Mouse (Mus musculus): ENCODE results near the gene Iqcn. TPM values are rescaled to one million over a fixed set of nuclear protein-coding genes. Genes with fewer than 3 reads are reported as not detected.

Gene Iqcn
- polyA plus RNA-seq, 1 experiment, result 0.23 TPM

DNA sequence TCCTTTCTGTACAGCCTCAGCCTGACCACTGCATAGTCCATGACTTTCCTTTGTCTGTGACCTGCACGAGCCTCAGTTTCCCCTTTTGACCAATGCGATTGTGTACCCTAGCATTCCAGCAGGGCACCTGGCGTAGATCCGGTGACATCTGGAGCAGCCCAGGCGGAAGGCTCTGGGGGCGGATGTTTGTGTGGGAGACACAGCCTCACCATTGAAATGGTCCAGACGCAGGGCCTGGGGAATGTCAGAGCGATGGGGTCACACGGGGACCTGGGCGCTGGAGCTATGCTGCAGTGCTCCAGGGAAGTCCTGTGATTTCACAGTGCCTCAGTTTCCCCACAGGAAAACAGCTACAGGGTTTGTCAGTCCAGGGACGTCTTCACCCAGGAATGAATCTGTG lies 38.9 kb downstream of the Iqcn start:
- TF ChIP-seq POLR2A (IDR thresholded peaks at IDR 0.05; ENCODE audit: borderline replicate concordance, extremely low read depth, insufficient read depth, insufficient read length, poor library complexity, severe bottlenecking) (no peak), CTCF (IDR thresholded peaks at IDR 0.05; ENCODE audit: borderline replicate concordance, extremely low read depth, insufficient read depth, insufficient read length) (no peak)
- no peak for DNase-seq (ENCODE audit: low read depth)

DNA sequence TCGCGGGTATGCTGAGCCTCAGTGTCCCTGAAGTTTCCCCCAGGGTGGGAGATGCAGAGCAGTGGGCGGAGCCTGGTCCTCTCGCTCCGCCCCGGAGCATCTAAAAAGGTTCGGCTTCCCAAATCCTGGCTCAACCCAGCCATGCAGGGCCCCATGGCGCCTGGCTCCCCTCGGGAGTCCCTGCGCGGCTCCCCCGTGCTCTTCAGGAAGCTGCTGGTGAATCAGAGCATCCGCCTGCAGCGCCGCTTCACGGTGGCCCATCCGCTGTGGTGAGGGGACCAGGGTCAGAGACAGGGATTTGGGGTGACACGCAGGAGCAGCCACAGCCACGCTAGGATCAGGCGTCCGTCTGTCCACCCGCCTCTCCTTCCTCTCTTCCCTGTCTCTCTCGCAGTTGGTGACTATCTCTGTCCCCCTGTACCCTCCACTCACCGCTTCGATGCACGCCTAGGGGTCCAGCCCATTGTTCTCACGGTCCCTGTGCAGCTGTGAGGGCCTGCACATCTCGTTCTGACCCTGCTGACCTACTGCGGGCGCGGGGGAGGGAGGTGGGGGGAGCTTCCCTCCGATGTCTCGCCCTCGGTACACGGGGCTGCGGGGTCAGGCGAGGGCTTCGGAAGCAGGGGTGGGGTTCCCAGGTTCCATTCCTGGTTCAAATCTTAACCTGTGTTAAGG lies 39.9 kb downstream of the Iqcn start:
- TF ChIP-seq POLR2A (IDR thresholded peaks at IDR 0.05; ENCODE audit: borderline replicate concordance, extremely low read depth, insufficient read depth, insufficient read length, poor library complexity, severe bottlenecking), result no peak
- no peak for TF ChIP-seq CTCF (IDR thresholded peaks at IDR 0.05; ENCODE audit: borderline replicate concordance, extremely low read depth, insufficient read depth, insufficient read length)
- no peak for DNase-seq (ENCODE audit: low read depth)

- TF ChIP-seq POLR2A (IDR thresholded peaks at IDR 0.05; ENCODE audit: borderline replicate concordance, extremely low read depth, insufficient read depth, insufficient read length, poor library complexity, severe bottlenecking) (no peak), CTCF (IDR thresholded peaks at IDR 0.05; ENCODE audit: borderline replicate concordance, extremely low read depth, insufficient read depth, insufficient read length) (no peak)
- DNase-seq (ENCODE audit: low read depth), result peak; percentile 51
Observed at GRCm38 (mm10) chr8:70743656-70744590, 40.7 kb downstream of the Iqcn start.

- TF ChIP-seq POLR2A (IDR thresholded peaks at IDR 0.05; ENCODE audit: borderline replicate concordance, extremely low read depth, insufficient read depth, insufficient read length, poor library complexity, severe bottlenecking) (no peak), CTCF (IDR thresholded peaks at IDR 0.05; ENCODE audit: borderline replicate concordance, extremely low read depth, insufficient read depth, insufficient read length) (no peak)
- DNase-seq (ENCODE audit: low read depth), result no peak
Observed at GRCm38 (mm10) chr8:70744806-70745205, 41.5 kb downstream of the Iqcn start.

DNA sequence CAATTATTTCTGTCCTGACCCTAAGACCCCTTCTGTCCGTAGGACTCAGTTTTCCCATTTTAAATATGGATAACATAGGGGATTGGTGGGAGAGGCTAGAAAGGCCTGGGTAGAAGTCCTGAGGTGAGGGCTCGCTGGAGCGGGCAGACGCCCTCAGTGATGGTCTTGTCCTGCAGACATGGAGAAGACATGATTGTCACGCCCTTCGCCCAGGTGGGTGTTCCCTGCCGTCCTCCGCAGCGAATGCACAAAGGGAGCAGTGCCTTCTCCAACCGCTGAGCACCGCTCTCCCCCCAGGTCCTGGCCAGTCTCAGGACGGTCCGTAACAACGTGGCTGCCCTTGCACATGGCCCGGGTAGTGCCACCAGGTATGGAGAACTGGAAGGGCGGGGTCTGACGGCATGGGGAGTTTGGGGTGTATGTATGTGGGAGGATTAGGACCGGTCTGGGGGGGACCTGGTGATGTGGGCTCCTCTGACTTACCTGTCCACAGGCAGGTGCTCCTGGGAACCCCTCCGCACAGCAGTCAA lies 42.5 kb downstream of the Iqcn start:
- no peak for DNase-seq (ENCODE audit: low read depth)

GRCm38 (mm10) chr8:70746676-70747075 lies 43.4 kb downstream of the Iqcn start:
- TF ChIP-seq CTCF (IDR thresholded peaks at IDR 0.05; ENCODE audit: borderline replicate concordance, extremely low read depth, insufficient read depth, insufficient read length) (no peak), POLR2A (IDR thresholded peaks at IDR 0.05; ENCODE audit: borderline replicate concordance, extremely low read depth, insufficient read depth, insufficient read length, poor library complexity, severe bottlenecking) (no peak)
- no peak for DNase-seq (ENCODE audit: low read depth)

More for the DNA sequence above, 42.5 kb downstream of the Iqcn start:
- no peak for TF ChIP-seq CTCF (IDR thresholded peaks at IDR 0.05; ENCODE audit: borderline replicate concordance, extremely low read depth, insufficient read depth, insufficient read length)
- no peak for TF ChIP-seq POLR2A (IDR thresholded peaks at IDR 0.05; ENCODE audit: borderline replicate concordance, extremely low read depth, insufficient read depth, insufficient read length, poor library complexity, severe bottlenecking)

DNA sequence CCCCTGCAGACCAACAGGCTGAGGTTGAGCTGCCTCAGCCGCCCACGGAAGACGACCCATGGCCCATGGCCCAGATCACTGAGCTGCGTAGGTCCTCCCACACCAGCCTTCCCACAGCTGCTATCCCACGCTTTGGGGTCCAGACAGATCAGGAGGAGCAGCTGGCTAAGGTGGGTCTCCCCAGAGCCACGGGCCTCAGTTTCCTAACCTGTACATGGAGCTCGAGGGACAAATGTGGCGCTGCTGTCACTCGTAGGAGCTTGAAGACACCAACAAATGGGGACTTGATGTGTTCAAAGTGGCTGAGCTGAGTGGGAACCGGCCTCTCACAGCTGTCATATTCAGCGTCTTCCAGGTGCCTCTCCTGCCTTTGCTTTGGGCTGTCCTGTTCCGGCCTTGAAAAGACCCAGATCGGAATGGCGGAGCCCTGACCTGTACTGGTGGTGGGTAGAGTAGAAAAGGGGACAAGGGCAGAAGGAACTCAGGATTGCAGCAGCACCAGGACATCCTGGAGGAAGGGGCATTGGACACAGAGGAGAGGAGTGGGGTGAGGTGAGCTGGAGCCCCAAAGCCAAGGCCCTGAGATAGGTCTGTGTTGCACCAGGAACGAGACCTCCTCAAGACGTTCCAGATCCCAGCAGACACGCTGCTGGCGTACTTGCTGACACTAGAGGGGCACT lies 44.1 kb downstream of the Iqcn start:
- no peak for TF ChIP-seq POLR2A (IDR thresholded peaks at IDR 0.05; ENCODE audit: borderline replicate concordance, extremely low read depth, insufficient read depth, insufficient read length, poor library complexity, severe bottlenecking)
- TF ChIP-seq CTCF (IDR thresholded peaks at IDR 0.05; ENCODE audit: borderline replicate concordance, extremely low read depth, insufficient read depth, insufficient read length), result no peak
- no peak for DNase-seq (ENCODE audit: low read depth)

DNA sequence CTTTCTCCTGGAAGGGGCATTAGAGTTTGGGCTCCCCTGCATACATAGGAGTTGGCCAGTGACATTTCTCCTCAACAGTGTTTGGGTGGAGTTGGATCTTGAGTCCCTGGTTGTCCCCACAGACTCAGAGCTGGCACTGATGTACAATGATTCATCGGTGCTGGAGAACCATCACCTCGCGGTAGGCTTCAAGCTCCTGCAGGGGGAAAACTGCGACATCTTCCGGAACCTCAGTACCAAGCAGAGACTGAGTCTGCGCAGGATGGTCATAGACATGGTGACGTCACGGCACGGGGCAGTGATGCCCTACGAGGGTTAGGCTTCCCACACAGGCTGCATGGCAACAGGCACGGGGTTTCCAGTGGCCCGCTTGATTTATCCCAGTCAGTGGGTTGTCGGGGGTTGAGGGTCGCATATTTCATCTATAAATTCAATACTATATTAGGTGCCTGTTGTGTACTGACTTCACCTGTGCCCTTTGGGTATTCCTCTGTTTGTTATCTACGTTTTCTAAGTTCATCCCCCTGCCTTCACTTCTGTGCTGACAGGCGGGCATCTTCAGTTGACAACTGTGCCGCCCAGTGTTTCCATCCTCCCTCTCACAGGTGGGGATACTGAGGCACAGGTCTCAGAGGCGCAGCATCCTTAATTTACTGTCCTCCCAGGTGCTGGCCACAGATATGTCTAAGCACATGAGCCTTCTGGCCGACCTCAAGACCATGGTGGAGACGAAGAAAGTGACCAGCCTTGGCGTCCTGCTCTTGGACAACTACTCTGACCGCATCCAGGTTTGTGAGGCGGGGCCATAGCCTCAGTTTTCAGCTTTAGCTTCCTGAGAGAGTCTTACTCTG lies 45.2 kb downstream of the Iqcn start:
- DNase-seq (ENCODE audit: low read depth), result no peak
- no peak for TF ChIP-seq POLR2A (IDR thresholded peaks at IDR 0.05; ENCODE audit: borderline replicate concordance, extremely low read depth, insufficient read depth, insufficient read length, poor library complexity, severe bottlenecking)
- TF ChIP-seq CTCF (IDR thresholded peaks at IDR 0.05; ENCODE audit: borderline replicate concordance, extremely low read depth, insufficient read depth, insufficient read length), result no peak

DNA sequence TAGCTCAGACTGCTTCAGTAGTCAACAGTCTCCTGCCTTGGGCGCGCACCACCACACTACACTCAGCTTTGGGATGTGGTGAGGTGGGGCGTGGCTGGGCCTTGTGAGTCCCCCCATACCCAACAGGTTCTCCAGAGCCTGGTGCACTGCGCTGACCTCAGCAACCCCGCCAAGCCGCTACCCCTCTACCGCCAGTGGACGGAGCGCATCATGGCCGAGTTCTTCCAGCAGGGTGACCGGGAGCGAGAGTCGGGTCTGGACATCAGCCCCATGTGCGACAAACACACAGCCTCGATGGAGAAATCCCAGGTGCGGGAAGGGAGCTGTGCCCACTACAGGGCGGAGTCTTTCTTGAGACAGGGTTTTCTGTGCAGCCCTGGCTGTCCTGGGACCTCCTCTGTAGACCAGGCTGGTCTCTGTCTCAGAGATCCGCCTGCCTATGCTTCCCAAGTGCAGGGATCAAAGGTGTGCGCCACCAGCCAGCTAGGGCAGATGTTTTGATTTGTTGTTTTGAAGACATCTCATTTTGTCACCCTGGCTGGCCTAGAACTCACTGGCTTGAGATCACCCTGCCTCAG lies 45.9 kb downstream of the Iqcn start:
- no peak for DNase-seq (ENCODE audit: low read depth)
- TF ChIP-seq CTCF (IDR thresholded peaks at IDR 0.05; ENCODE audit: borderline replicate concordance, extremely low read depth, insufficient read depth, insufficient read length) (no peak), POLR2A (IDR thresholded peaks at IDR 0.05; ENCODE audit: borderline replicate concordance, extremely low read depth, insufficient read depth, insufficient read length, poor library complexity, severe bottlenecking) (no peak)

DNA sequence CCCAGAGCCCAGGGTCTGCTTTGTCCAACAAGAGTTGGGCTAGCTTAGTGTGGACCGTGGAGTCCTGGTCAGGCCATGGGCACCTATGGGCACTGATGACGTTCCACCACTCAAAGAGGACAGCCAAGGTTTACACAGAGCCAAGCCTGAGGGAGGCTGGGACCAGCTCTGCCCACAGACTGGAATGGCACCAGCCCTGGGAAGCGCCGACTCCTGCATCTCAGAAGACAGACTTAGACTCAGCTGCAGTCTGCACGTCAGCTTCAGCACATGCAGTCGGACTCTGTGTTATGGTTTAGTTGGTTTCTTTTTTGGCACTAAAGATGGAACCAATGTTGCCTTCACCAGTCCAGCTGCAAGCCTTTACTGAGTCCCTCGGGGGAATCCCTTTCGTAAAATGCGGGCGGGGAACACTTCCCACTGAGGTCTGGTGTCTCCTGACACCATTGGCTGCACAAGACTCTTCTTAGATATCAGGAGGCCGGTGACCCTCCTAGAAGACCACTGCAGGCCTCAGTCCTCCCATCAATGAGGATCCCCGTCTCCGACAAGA lies 46.9 kb downstream of the Iqcn start:
- TF ChIP-seq POLR2A (IDR thresholded peaks at IDR 0.05; ENCODE audit: borderline replicate concordance, extremely low read depth, insufficient read depth, insufficient read length, poor library complexity, severe bottlenecking) (no peak), CTCF (IDR thresholded peaks at IDR 0.05; ENCODE audit: borderline replicate concordance, extremely low read depth, insufficient read depth, insufficient read length) (no peak)
- DNase-seq (ENCODE audit: low read depth), result no peak

Data from brain, embryonic 14.5 days (tissue).